Mouse (Mus musculus) midbrain, embryonic 14.5 days (tissue): ENCODE measurements around the gene Dnase1l1. TPM values are rescaled to one million over a fixed set of nuclear protein-coding genes. Genes with fewer than 3 reads are reported as not detected.

Experiments
- ATAC-seq: fragments of 200-750 bp; cut with Nextera tagmentation; 2 replicates; pipeline ENCODE4 v1.8.0; 2017; ENCODE audit warnings: moderate number of reproducible peaks, moderate library complexity; ENCODE audit not compliant: low FRiP score, low TSS enrichment
- DNase-seq: peaks from one replicate; pipeline ENCODE4 v3.0.0-alpha.2; 2015
- H3K27ac ChIP-seq: fragments of 300-500 bp; sonication (generic); replicated peaks from 2 replicates; pipeline ENCODE4 v1.5.1; 2014; ENCODE audit warnings: mild to moderate bottlenecking, low read depth, low read length, moderate library complexity
- H3K27me3 ChIP-seq: fragments of 300-500 bp; sonication (generic); 2 replicates; pipeline ENCODE4 v1.6.1; 2014; ENCODE audit warnings: low read length, control low read depth, mixed read lengths; ENCODE audit not compliant: control insufficient read depth, insufficient read depth
- H3K36me3 ChIP-seq: fragments of 300-500 bp; sonication (generic); 2 replicates; pipeline ENCODE4 v1.6.1; 2014; ENCODE audit warnings: low read length, control low read depth; ENCODE audit not compliant: control insufficient read depth, insufficient read depth
- H3K4me1 ChIP-seq: fragments of 300-500 bp; sonication (generic); 2 replicates; pipeline ENCODE4 v1.6.1; 2014; ENCODE audit warnings: mild to moderate bottlenecking, antibody characterized with exemption, low read length, control low read depth; ENCODE audit not compliant: control insufficient read depth, insufficient read depth
- H3K4me2 ChIP-seq: fragments of 300-500 bp; sonication (generic); 2 replicates; pipeline ENCODE4 v1.6.1; 2014; ENCODE audit warnings: mild to moderate bottlenecking, low read length, moderate library complexity
- H3K4me3 ChIP-seq: fragments of 300-500 bp; sonication (generic); replicated peaks from 2 replicates; pipeline ENCODE4 v1.5.1; 2014; ENCODE audit warnings: low read depth, low read length
- H3K9ac ChIP-seq: fragments of 300-500 bp; sonication (generic); replicated peaks from 2 replicates; pipeline ENCODE4 v1.6.1; 2014; ENCODE audit warnings: mild to moderate bottlenecking, low read length, moderate library complexity
- H3K9me3 ChIP-seq: fragments of 300-500 bp; sonication (generic); 2 replicates; pipeline ENCODE4 v1.6.1; 2016; ENCODE audit warnings: low read length, control low read depth, mixed read lengths; ENCODE audit not compliant: control insufficient read depth
- WGBS: fragments of 180-500 bp; shearing (Covaris S2); extraction: QIAGEN DNeasy Blood & Tissue Kit; methylation state at CpG from one replicate; pipeline ENCODE4 v1.1.7; 2014; 5-methylcytosine and 5-hydroxymethylcytosine counted together
- polyA plus RNA-seq: library from polyadenylated mRNA; unstranded; fragments of >200 nt; fragmentation: Nextera tagmentation; extraction: Ambion mirVana; gene quantifications from 2 replicates; pipeline ENCODE4 v1.2.1, GENCODE M21; 2014

Gene Dnase1l1
- polyA plus RNA-seq, 1 experiment from 2014 or later: 3.8 TPM

GRCm38 (mm10) chrX:74249615-74250014, 32.5 kb downstream of the Dnase1l1 start, which contains the start of gene Flna:
Gene Flna, minus strand, starts transcription at chrX:74249820.
- H3K27ac ChIP-seq: peak within 1 kb of the TSS; percentile 45
- H3K9me3 ChIP-seq: no peaks in the 10 kb centered on the region
- H3K36me3 ChIP-seq: no peaks in the 10 kb centered on the region
- DNase-seq (peak; percentile 79), ATAC-seq (no peak)
- peak within 1 kb of the TSS; percentile 54 for H3K9ac ChIP-seq
- H3K4me3 ChIP-seq: peak within 1 kb of the TSS; percentile 35
- WGBS: 21% methylated on average over 38 of the region's 38 CpGs
- H3K27me3 ChIP-seq: no peaks in the 10 kb centered on the region
- peak within 1 kb of the TSS; percentile 59 for H3K4me2 ChIP-seq
- no peaks in the 10 kb centered on the region for H3K4me1 ChIP-seq

GRCm38 (mm10) chrX:74248651-74249050, 33.5 kb downstream of the Dnase1l1 start:
- no peak overlapping the region for H3K27ac ChIP-seq
- peaks cover 3% of the 10 kb centered on the region; the same call in 1 of the 2 replicates for H3K4me1 ChIP-seq
- no peaks in the 10 kb centered on the region for H3K27me3 ChIP-seq
- H3K4me2 ChIP-seq: 0 out of 2 replicates have a peak overlapping the region, but pooled peaks have one; percentile 59
- ATAC-seq (no peak), DNase-seq (peak; percentile 79)
- no peak overlapping the region for H3K9ac ChIP-seq
- no peak overlapping the region for H3K4me3 ChIP-seq
- H3K9me3 ChIP-seq: no peaks in the 10 kb centered on the region
- WGBS: 19% methylated on average over 3 of the region's 3 CpGs
- H3K36me3 ChIP-seq: no peaks in the 10 kb centered on the region

- ATAC-seq: 0 out of 2 replicates have a peak, but pooled peaks have one; percentile 7
- WGBS: 18% methylated on average over 15 of the region's 15 CpGs
- H3K4me1 ChIP-seq: peaks cover 6% of the 10 kb centered on the region; the same call in 1 of the 2 replicates
Measured at GRCm38 (mm10) chrX:74246693-74247092, 35.4 kb downstream of the Dnase1l1 start.

GRCm38 (mm10) chrX:74246213-74246681, 35.9 kb downstream of the Dnase1l1 start:
- Histone ChIP-seq H3K36me3 (peaks cover 18% of the 10 kb centered on the region), H3K27me3 (no peaks in the 10 kb centered on the region), H3K4me3 (peak overlapping the region; percentile 54), H3K9ac (peak overlapping the region; percentile 76), H3K9me3 (no peaks in the 10 kb centered on the region), H3K4me1 (peaks cover 6% of the 10 kb centered on the region; the same call in 1 of the 2 replicates), H3K4me2 (peak overlapping the region; percentile 68), H3K27ac (peak overlapping the region; percentile 86)
- peak; percentile 93 for DNase-seq
- WGBS: 19% methylated on average over 38 of the region's 38 CpGs
- ATAC-seq: peak; percentile 86

More at GRCm38 (mm10) chrX:74246693-74247092, 35.4 kb downstream of the Dnase1l1 start:
- Histone ChIP-seq H3K27me3 (no peaks in the 10 kb centered on the region), H3K4me2 (peak overlapping the region; percentile 68), H3K27ac (peak overlapping the region; percentile 54; the same call in 1 of the 2 replicates), H3K4me3 (peak overlapping the region; percentile 54), H3K9me3 (no peaks in the 10 kb centered on the region), H3K9ac (no peak overlapping the region; the same call in 1 of the 2 replicates), H3K36me3 (peaks cover 14% of the 10 kb centered on the region)
- DNase-seq: no peak

GRCm38 (mm10) chrX:74245687-74246086, 36.5 kb downstream of the Dnase1l1 start:
- Histone ChIP-seq H3K9ac (peak overlapping the region; percentile 76), H3K36me3 (peaks cover 24% of the 10 kb centered on the region), H3K4me3 (peak overlapping the region; percentile 54), H3K4me1 (peaks cover 6% of the 10 kb centered on the region; the same call in 1 of the 2 replicates), H3K27me3 (no peaks in the 10 kb centered on the region), H3K9me3 (no peaks in the 10 kb centered on the region), H3K4me2 (peak overlapping the region; percentile 68), H3K27ac (peak overlapping the region; percentile 86)
- DNase-seq: peak; percentile 83
- peak; percentile 32; the same call in 1 of the 2 replicates for ATAC-seq
- 29% methylated on average over 21 of the region's 21 CpGs for WGBS

- peak overlapping the region; percentile 54 for H3K4me3 ChIP-seq
- DNase-seq (peak; percentile 5), ATAC-seq (no peak)
- peak overlapping the region; percentile 76 for H3K9ac ChIP-seq
- H3K4me1 ChIP-seq: peaks cover 6% of the 10 kb centered on the region; the same call in 1 of the 2 replicates
- H3K36me3 ChIP-seq: peaks cover 30% of the 10 kb centered on the region
- peak overlapping the region; percentile 86 for H3K27ac ChIP-seq
- peak overlapping the region; percentile 68 for H3K4me2 ChIP-seq
- H3K27me3 ChIP-seq: no peaks in the 10 kb centered on the region
- no peaks in the 10 kb centered on the region for H3K9me3 ChIP-seq
- WGBS: 35% methylated on average over 1 of the region's 1 CpGs
Measured at GRCm38 (mm10) chrX:74245107-74245506, 37.0 kb downstream of the Dnase1l1 start.

GRCm38 (mm10) chrX:74244614-74245083, 37.5 kb downstream of the Dnase1l1 start:
- WGBS: 27% methylated on average over 2 of the region's 3 CpGs
- ATAC-seq: peak; percentile 44
- Histone ChIP-seq H3K36me3 (peaks cover 34% of the 10 kb centered on the region), H3K4me3 (peak overlapping the region; percentile 54), H3K9ac (peak overlapping the region; percentile 76), H3K27ac (peak overlapping the region; percentile 86), H3K4me2 (peak overlapping the region; percentile 68), H3K9me3 (no peaks in the 10 kb centered on the region), H3K27me3 (no peaks in the 10 kb centered on the region), H3K4me1 (peaks cover 6% of the 10 kb centered on the region; the same call in 1 of the 2 replicates)
- peak; percentile 71 for DNase-seq

GRCm38 (mm10) chrX:74243807-74244206, 38.3 kb downstream of the Dnase1l1 start:
- Histone ChIP-seq H3K4me2 (peak overlapping the region; percentile 68), H3K4me1 (peaks cover 6% of the 10 kb centered on the region; the same call in 1 of the 2 replicates), H3K27me3 (no peaks in the 10 kb centered on the region), H3K9me3 (no peaks in the 10 kb centered on the region), H3K9ac (no peak overlapping the region; the same call in 1 of the 2 replicates), H3K36me3 (peaks cover 43% of the 10 kb centered on the region), H3K27ac (peak overlapping the region; percentile 86; the same call in 1 of the 2 replicates), H3K4me3 (peak overlapping the region; percentile 54)
- WGBS: 72% methylated on average over 3 of the region's 3 CpGs
- peak; percentile 2 for DNase-seq
- ATAC-seq: no peak
